Mouse (Mus musculus): ENCODE measurements around the gene Kcnn3. TPM values are rescaled to one million over a fixed set of nuclear protein-coding genes. Genes with fewer than 3 reads are reported as not detected.

The Kcnn3 gene
- total RNA-seq, 1 experiment: 0.13 TPM

DNA sequence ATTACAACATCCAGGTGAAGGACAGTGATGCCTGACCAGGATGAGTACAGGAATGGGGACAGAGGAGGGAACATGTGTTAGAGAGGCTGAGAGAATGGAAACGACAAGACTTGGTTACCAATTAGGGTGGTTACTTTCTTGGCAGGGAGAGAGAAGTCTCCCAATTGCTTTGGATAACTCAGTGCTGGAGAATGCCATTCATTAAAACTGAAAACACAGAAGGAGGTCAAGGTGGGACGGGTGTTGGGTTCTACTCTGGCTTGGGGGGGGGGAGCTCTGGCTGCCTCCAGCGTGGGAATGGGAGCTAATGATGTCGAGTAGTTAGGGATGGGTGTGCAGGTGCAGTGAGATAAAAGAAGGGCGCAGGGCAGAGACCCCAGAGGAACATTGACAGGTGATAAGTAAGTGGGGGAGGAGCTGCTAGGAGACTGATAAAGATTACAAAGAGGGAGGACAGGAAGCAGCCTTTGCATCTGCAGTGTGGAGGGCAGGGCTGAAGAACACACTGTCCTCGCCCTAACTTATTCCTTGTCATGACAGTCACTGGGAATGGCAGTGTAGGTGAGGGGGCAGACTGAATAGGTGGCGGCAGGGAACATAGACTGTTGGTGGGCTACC is 49.9 kb downstream of the Kcnn3 start:
- no peak overlapping the region for H3K4me3 ChIP-seq (ENCODE audit: insufficient read depth in 1 of 2, low read depth in 1 of 2, low read length in 2 of 2, poor library complexity in 1 of 2, severe bottlenecking in 1 of 2)
- TF ChIP-seq ZNF384 (IDR thresholded peaks at IDR 0.05; ENCODE audit: low read depth, low read length) (no peak), HCFC1 (IDR thresholded peaks at IDR 0.05; ENCODE audit: borderline replicate concordance, insufficient read depth, low read length) (no peak), MAFK (IDR thresholded peaks at IDR 0.05; ENCODE audit: insufficient read depth, low read depth, low read length) (no peak), CHD2 (IDR thresholded peaks at IDR 0.05; ENCODE audit: low read depth, low read length) (no peak)
- H3K9ac ChIP-seq (ENCODE audit: insufficient read depth, low read depth, low read length, poor library complexity, severe bottlenecking): no peak overlapping the region
- peaks cover 0 to 4% of the 10 kb centered on the region in 2 experiments; a peak in 2 of 4 replicates for H3K4me1 ChIP-seq (ENCODE audit: control insufficient read depth in 2 of 2, insufficient read depth in 2 of 2, low read length in 2 of 2, poor library complexity in 1 of 2)
- no peaks in the 10 kb centered on the region for H3K36me3 ChIP-seq (ENCODE audit: control insufficient read depth, insufficient read depth, low read length, poor library complexity, severe bottlenecking)
- no peaks in the 10 kb centered on the region for H3K9me3 ChIP-seq (ENCODE audit: control insufficient read depth, insufficient read depth, low read depth, low read length)
- H3K27ac ChIP-seq (ENCODE audit: insufficient read depth, low read depth, low read length, poor library complexity, severe bottlenecking): no peak overlapping the region
- in situ Hi-C loops (cut with MboI; ENCODE audit: low sequenced_read_pairs in 2 of 2, unreplicated experiment in 2 of 2): no loop called here
- DNase-seq (ENCODE audit: low read depth, low spot score): no peak

DNA sequence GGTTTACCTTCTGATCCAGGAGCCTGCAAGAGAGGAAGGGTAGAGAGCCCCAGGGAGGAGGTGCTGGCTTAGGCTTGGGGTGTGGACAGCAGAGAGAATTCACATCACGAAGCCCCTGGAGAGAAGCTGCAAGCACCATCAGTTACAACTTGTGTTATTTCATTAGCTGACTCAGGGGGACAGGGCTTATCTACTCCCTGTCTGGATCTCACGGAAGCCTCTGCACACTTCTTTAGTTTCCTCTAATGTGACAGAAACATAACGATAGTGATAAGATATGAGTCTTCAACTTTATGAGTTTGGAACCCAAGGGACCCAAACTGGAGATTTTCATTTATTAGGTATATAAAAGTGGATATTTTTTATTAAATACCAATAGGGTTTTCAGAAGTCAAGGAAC is 50.4 kb downstream of the Kcnn3 start:
- DNase-seq (ENCODE audit: low read depth, low spot score): no peak
- Histone ChIP-seq H3K9ac (ENCODE audit: insufficient read depth, low read depth, low read length, poor library complexity, severe bottlenecking) (no peak overlapping the region), H3K27ac (ENCODE audit: insufficient read depth, low read depth, low read length, poor library complexity, severe bottlenecking) (no peak overlapping the region), H3K9me3 (ENCODE audit: control insufficient read depth, insufficient read depth, low read depth, low read length) (no peaks in the 10 kb centered on the region), H3K4me3 (ENCODE audit: insufficient read depth in 1 of 2, low read depth in 1 of 2, low read length in 2 of 2, poor library complexity in 1 of 2, severe bottlenecking in 1 of 2) (no peak overlapping the region), H3K36me3 (ENCODE audit: control insufficient read depth, insufficient read depth, low read length, poor library complexity, severe bottlenecking) (no peaks in the 10 kb centered on the region), H3K4me1 (ENCODE audit: control insufficient read depth in 2 of 2, insufficient read depth in 2 of 2, low read length in 2 of 2, poor library complexity in 1 of 2) (peaks cover 0 to 4% of the 10 kb centered on the region in 2 experiments; a peak in 2 of 4 replicates)
- in situ Hi-C loops (cut with MboI; ENCODE audit: low sequenced_read_pairs in 2 of 2, unreplicated experiment in 2 of 2): no loop called here
- TF ChIP-seq ZNF384 (IDR thresholded peaks at IDR 0.05; ENCODE audit: low read depth, low read length) (no peak), ZC3H11A (IDR thresholded peaks at IDR 0.05; ENCODE audit: borderline replicate concordance, low read depth, low read length) (no peak), MAFK (IDR thresholded peaks at IDR 0.05; ENCODE audit: insufficient read depth, low read depth, low read length) (no peak), HCFC1 (IDR thresholded peaks at IDR 0.05; ENCODE audit: borderline replicate concordance, insufficient read depth, low read length) (no peak), CHD2 (IDR thresholded peaks at IDR 0.05; ENCODE audit: low read depth, low read length) (no peak)

- in situ Hi-C loops (cut with MboI; ENCODE audit: low sequenced_read_pairs in 2 of 2, unreplicated experiment in 2 of 2): no loop called here
- H3K9me3 ChIP-seq (ENCODE audit: control insufficient read depth, insufficient read depth, low read depth, low read length): no peaks in the 10 kb centered on the region
These were observed 54.3 kb downstream of the Kcnn3 start for GRCm38 (mm10) chr3:89574260-89574659.

GRCm38 (mm10) chr3:89576381-89576780 is 56.4 kb downstream of the Kcnn3 start:
- Histone ChIP-seq H3K9ac (ENCODE audit: insufficient read depth, low read depth, low read length, poor library complexity, severe bottlenecking) (no peak overlapping the region), H3K4me3 (ENCODE audit: insufficient read depth in 1 of 2, low read depth in 1 of 2, low read length in 2 of 2, poor library complexity in 1 of 2, severe bottlenecking in 1 of 2) (no peak overlapping the region), H3K9me3 (ENCODE audit: control insufficient read depth, insufficient read depth, low read depth, low read length) (no peaks in the 10 kb centered on the region), H3K27ac (ENCODE audit: insufficient read depth, low read depth, low read length, poor library complexity, severe bottlenecking) (no peak overlapping the region), H3K4me1 (ENCODE audit: control insufficient read depth in 2 of 2, insufficient read depth in 2 of 2, low read length in 2 of 2, poor library complexity in 1 of 2) (peaks cover 4 to 14% of the 10 kb centered on the region in 2 experiments; a peak in 3 of 4 replicates), H3K36me3 (ENCODE audit: control insufficient read depth, insufficient read depth, low read length, poor library complexity, severe bottlenecking) (no peaks in the 10 kb centered on the region)
- TF ChIP-seq HCFC1 (IDR thresholded peaks at IDR 0.05; ENCODE audit: borderline replicate concordance, insufficient read depth, low read length): no peak
- TF ChIP-seq CHD2 (IDR thresholded peaks at IDR 0.05; ENCODE audit: low read depth, low read length): no peak
- no peak for TF ChIP-seq ZNF384 (IDR thresholded peaks at IDR 0.05; ENCODE audit: low read depth, low read length)
- no peak for TF ChIP-seq MAFK (IDR thresholded peaks at IDR 0.05; ENCODE audit: insufficient read depth, low read depth, low read length)
- no peak for TF ChIP-seq ZC3H11A (IDR thresholded peaks at IDR 0.05; ENCODE audit: borderline replicate concordance, low read depth, low read length)
- no peak for DNase-seq (ENCODE audit: low read depth, low spot score)
- in situ Hi-C loops (cut with MboI; ENCODE audit: low sequenced_read_pairs in 2 of 2, unreplicated experiment in 2 of 2): no loop called here

More at GRCm38 (mm10) chr3:89574260-89574659, 54.3 kb downstream of the Kcnn3 start:
- H3K27ac ChIP-seq (ENCODE audit: insufficient read depth, low read depth, low read length, poor library complexity, severe bottlenecking): no peak overlapping the region
- H3K36me3 ChIP-seq (ENCODE audit: control insufficient read depth, insufficient read depth, low read length, poor library complexity, severe bottlenecking): no peaks in the 10 kb centered on the region
- peaks cover 4 to 11% of the 10 kb centered on the region in 2 experiments; a peak in 3 of 4 replicates for H3K4me1 ChIP-seq (ENCODE audit: control insufficient read depth in 2 of 2, insufficient read depth in 2 of 2, low read length in 2 of 2, poor library complexity in 1 of 2)
- no peak overlapping the region for H3K9ac ChIP-seq (ENCODE audit: insufficient read depth, low read depth, low read length, poor library complexity, severe bottlenecking)
- no peak overlapping the region for H3K4me3 ChIP-seq (ENCODE audit: insufficient read depth in 1 of 2, low read depth in 1 of 2, low read length in 2 of 2, poor library complexity in 1 of 2, severe bottlenecking in 1 of 2)
- TF ChIP-seq CHD2 (IDR thresholded peaks at IDR 0.05; ENCODE audit: low read depth, low read length) (no peak), ZNF384 (IDR thresholded peaks at IDR 0.05; ENCODE audit: low read depth, low read length) (no peak), HCFC1 (IDR thresholded peaks at IDR 0.05; ENCODE audit: borderline replicate concordance, insufficient read depth, low read length) (no peak), MAFK (IDR thresholded peaks at IDR 0.05; ENCODE audit: insufficient read depth, low read depth, low read length) (no peak), ZC3H11A (IDR thresholded peaks at IDR 0.05; ENCODE audit: borderline replicate concordance, low read depth, low read length) (no peak)
- peak; percentile 56 for DNase-seq (ENCODE audit: low read depth, low spot score)
